Comparison of ENCODE assay signal across 9 mouse cellular contexts in the genomic region with DNA sequence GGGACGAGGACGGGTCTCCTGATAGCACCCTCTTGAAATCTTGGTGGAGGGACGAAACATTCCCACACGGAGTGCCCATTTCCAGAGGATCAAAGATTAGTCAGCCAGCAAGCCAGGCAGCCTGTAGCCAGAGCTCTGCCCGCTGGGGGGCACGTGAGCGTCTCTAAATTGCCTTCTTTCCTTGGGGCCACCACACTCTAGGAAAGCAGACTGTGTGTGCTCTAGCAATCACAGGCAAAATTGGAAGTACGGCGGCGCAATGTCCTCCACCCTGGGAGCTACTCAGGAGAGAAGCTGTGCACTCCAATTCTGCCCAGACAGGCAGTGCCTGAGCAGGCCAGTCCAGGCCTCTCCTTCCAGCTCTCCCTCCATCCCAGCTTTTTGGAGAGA.
A peak's percentile ranks its signal among the peaks of the same experiment; 100 is the strongest.
DNase-seq lines count a peak whose midpoint lies in the region; ATAC-seq and TF ChIP-seq lines count a peak whose summit lies in the region.
"Had no signal": no experiment of that assay in that cellular context is flagged by ENCODE, and none has a peak within 500 bp of the region (broad histone marks: within the 10 kb centered on the region; RNA-seq: fewer than 3 reads in every experiment).

No protein-coding gene starts in this region.

- peak; percentile 6; the same call in 1 of the 2 replicates for ATAC-seq in forebrain, embryonic 14.5 days

- H3K36me3 ChIP-seq in heart, adult 2 months (ENCODE audit: control insufficient read depth, insufficient read depth, low read length) = peaks cover 2% of the 10 kb centered on the region; the same call in 1 of the 2 replicates
- no peaks in the 10 kb centered on the region for H3K36me3 ChIP-seq in forebrain, embryonic 14.5 days (ENCODE audit: control insufficient read depth, insufficient read depth, low read length)
- H3K36me3 ChIP-seq: stomach, embryonic 15.5 days had no signal

- peaks cover 45% of the 10 kb centered on the region for H3K4me1 ChIP-seq in heart, adult 2 months (ENCODE audit: control insufficient read depth, insufficient read depth, low read length)
- H3K4me1 ChIP-seq in forebrain, embryonic 14.5 days (ENCODE audit: control insufficient read depth, insufficient read depth, low read length) = peaks cover 52% of the 10 kb centered on the region

- 0 out of 2 replicates have a peak, but pooled peaks have one; percentile 35 for TF ChIP-seq POLR2A in heart, adult 2 months (IDR thresholded peaks at IDR 0.05; ENCODE audit: insufficient read depth, low read depth, low read length)

- H3K27me3 ChIP-seq in heart, adult 2 months (ENCODE audit: control insufficient read depth, insufficient read depth, low read length) = no peaks in the 10 kb centered on the region
- H3K27me3 ChIP-seq in forebrain, embryonic 14.5 days (replicated peaks; ENCODE audit: control insufficient read depth, insufficient read depth, low read length) = no peaks in the 10 kb centered on the region
- H3K27me3 ChIP-seq: stomach, embryonic 15.5 days had no signal

- no peaks in the 10 kb centered on the region for H3K9me3 ChIP-seq in forebrain, embryonic 14.5 days (replicated peaks; ENCODE audit: control insufficient read depth, low read length)
- H3K9me3 ChIP-seq: stomach, embryonic 15.5 days had no signal

- H3K4me3 ChIP-seq in heart, adult 2 months = peak overlapping the region; percentile 33; the same call in 1 of the 2 replicates
- peak overlapping the region; percentile 33 for H3K4me3 ChIP-seq in forebrain, embryonic 14.5 days (ENCODE audit: low read depth, low read length)
- H3K4me3 ChIP-seq: stomach, embryonic 15.5 days had no signal

- peak; percentile 60 for TF ChIP-seq CTCF in heart, adult 2 months (IDR thresholded peaks at IDR 0.05)

- no peak for DNase-seq in heart, adult 2 months
- DNase-seq in heart, postnatal 25 days (ENCODE audit: low spot score) = no peak
- DNase-seq in MN1 (ENCODE audit: low spot score) = peak; percentile 74
- peak; percentile 56 for DNase-seq in forebrain, embryonic 14.5 days (ENCODE audit: low spot score)
- DNase-seq in layer of hippocampus, postnatal 10 days (ENCODE audit: low spot score in 2 of 2) = peak; percentile 61 to 64
- peak; percentile 61 for DNase-seq in right cerebral cortex, postnatal 25 days
- DNase-seq in adrenal gland, postnatal 4 days (ENCODE audit: low spot score in 2 of 2) = no peak
- no peak for DNase-seq in ovary, postnatal 10 days (ENCODE audit: low spot score)

- WGBS in heart, adult 2 months = 62% methylated on average over 10 of the region's 10 CpGs
- 29% methylated on average over 10 of the region's 10 CpGs for WGBS in forebrain, embryonic 14.5 days

- intact Hi-C loops in heart, adult 2 months (cut with DNase I) = loop anchor here (1.0 kb wide), 1 partner anchor 62 kb away; no protein-coding TSS in a partner anchor
- intact Hi-C loops in heart, postnatal 25 days (cut with DNase I) = no loop called here

- no peak for TF ChIP-seq EP300 in heart, adult 2 months (IDR thresholded peaks at IDR 0.05; ENCODE audit: insufficient read depth, low read depth, low read length)

- H3K79me2 ChIP-seq in heart, adult 2 months (replicated peaks; ENCODE audit: control insufficient read depth, insufficient read depth, low read length) = peaks cover 7% of the 10 kb centered on the region

- peak overlapping the region; percentile 61 for H3K9ac ChIP-seq in heart, adult 2 months (ENCODE audit: low read depth, low read length)
- H3K9ac ChIP-seq in forebrain, embryonic 14.5 days (ENCODE audit: low read length) = peak overlapping the region; percentile 70
- H3K9ac ChIP-seq: stomach, embryonic 15.5 days had no signal

- H3K4me2 ChIP-seq in forebrain, embryonic 14.5 days (ENCODE audit: low read length) = peak overlapping the region; percentile 70

- H3K27ac ChIP-seq in heart, adult 2 months = peak overlapping the region; percentile 89
- H3K27ac ChIP-seq in forebrain, embryonic 14.5 days (ENCODE audit: low read depth, low read length) = peak overlapping the region; percentile 90
- H3K27ac ChIP-seq: stomach, embryonic 15.5 days had no signal

Comparison
In these comparisons a context has a peak if more than half of its experiments do, and no peak if none do; other contexts are left out.
1. DNase-seq: peak in MN1 (single experiment), forebrain, embryonic 14.5 days (single experiment), layer of hippocampus, postnatal 10 days (2 of 2) and right cerebral cortex, postnatal 25 days (single experiment); none in heart, adult 2 months (0 of 2), heart, postnatal 25 days (single experiment), adrenal gland, postnatal 4 days (0 of 2) and ovary, postnatal 10 days (single experiment).